Mouse (Mus musculus) ovary, postnatal 36 days (tissue): ENCODE results near the gene Gm17304.

Source experiments
- DNase-seq: peaks from one replicate; pipeline ENCODE4 v3.0.0; 2022; ENCODE audit warnings: low spot score, mixed read lengths

Gene Gm17304

DNA sequence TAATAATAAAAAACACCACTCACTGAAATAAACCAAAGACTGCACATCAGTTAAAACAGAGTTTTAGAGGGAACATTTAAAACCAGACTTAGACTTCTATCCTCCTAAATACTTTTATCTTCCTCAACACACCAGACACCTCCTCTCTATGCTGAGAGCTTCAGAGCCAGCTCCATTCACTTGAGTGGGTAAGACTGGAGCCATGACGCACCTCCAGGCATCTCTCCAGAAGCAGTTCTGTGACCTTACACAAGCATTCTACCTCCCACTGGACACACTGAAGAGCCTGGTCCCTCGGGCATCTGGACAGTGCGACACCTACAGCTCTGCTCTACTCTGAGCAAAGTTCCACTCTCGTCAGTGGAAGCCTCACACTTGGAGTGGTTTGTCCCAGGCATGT is 14.4 kb downstream of the Gm17304 start:
- DNase-seq: no peak

DNA sequence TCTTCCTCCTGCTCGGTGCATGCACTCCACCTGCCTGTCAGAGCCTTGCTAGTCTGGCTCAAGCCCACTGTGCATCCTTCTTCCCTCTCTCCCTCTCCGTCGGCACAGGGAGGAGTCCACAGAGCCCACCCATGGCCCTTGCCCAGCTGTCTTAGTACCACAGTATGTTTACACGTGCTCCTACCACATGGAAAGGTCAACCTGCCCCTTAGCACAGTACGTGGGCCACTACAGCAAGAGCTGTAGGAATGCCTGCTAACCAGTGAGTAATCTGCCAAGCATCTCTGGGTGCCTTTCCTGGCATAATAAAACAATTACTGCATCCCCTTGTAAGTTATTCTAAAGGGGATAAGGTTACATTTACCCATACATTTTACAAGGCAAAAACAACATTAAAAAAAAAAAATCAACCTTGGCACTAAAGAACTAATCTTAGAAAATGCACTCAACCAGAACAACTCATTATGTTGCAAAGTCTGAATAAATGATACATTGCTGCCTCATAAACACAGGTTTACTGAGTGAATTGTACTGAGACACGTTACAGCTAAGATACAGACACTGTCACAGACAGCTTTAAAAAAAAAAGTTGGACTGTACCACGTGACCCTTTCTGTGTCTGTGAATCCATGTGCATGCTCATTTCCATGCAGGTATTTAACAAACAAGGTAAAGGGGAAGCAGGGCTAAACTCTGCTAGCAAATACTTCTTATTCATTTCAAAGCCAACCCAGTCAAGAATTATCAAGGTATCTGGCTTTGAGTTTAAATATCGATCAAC is 19.7 kb downstream of the Gm17304 start:
- DNase-seq: no peak

GRCm38 (mm10) chr5:106636423-106636946 is 27.6 kb downstream of the Gm17304 start:
- no peak for DNase-seq

- no peak for DNase-seq
These were observed 30.7 kb downstream of the Gm17304 start for GRCm38 (mm10) chr5:106639627-106640026.

- no peak for DNase-seq
These were observed 31.4 kb downstream of the Gm17304 start for GRCm38 (mm10) chr5:106640235-106640809.

DNA sequence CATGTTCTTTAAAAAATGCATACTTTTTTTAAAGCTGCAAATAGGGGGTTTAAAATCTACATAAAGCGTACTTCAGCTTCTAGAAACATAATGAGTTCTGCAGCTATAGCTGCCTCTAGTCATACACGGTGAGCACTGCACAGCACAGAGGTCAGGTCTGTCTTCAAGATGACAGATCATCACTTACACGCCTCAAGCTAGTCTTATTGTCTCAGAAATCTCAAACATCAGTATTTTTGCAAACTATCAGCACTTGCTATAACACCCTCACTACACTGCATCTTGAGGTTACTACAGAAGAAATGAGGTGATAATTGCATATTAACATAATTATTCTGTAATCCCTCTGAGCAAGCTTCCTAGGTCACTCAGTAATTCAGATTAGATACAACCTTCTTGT is 33.0 kb downstream of the Gm17304 start:
- no peak for DNase-seq

GRCm38 (mm10) chr5:106643434-106643833 is 34.5 kb downstream of the Gm17304 start:
- DNase-seq: no peak

DNA sequence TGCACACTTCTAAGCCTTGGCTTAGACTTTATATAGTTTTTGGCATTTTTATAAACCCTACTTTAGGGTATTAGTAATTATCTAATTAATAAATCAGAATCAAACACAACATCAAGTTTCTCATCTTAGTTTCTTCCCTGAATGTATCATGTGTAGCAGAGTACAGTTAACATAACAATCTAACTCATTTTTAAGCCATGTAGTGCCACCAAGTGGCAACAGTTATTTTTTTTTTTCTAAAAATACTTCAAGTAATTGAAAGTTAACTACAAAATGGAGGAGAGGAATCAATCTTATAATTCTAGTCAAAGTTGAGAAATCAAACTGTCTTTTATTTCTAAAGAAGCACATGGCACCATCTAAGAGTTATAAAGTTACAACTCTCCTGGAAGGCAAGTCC is 40.5 kb downstream of the Gm17304 start:
- DNase-seq: no peak

GRCm38 (mm10) chr5:106649995-106650394 is 41.1 kb downstream of the Gm17304 start:
- no peak for DNase-seq

GRCm38 (mm10) chr5:106652220-106652753 is 43.4 kb downstream of the Gm17304 start:
- no peak for DNase-seq

DNA sequence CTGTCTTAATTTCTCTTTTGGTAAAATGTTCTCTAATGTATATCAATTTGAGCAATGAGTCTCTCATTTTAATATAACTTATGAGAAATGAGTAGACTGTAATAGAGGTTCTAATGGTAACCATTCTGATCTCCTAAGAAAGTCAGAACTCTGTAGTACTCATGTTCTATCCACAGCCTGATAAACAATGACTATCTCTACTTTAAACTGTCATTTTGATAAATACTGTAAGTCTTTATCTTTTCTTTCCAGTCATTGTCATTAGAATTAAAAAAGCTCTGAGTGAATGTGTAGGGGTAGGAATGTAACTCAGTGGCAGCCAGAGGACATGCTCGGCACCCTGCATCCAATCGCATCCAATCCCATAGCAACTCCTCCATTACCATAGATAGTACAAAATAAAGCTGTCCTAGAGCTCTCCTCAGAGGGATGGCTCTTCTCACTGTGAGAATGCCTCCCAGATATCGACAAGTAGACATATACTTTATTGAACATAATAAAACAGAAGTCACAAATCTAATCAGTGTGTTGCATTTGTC is 44.0 kb downstream of the Gm17304 start:
- no peak for DNase-seq
